In genomic region chr8:11249541-11250058, GRCm38 (mm10) we compare ENCODE assay signal across 8 mouse cellular contexts.
DNase-seq lines count a peak whose midpoint lies in the region; ATAC-seq lines count a peak whose summit lies in the region.

No protein-coding gene starts in this region.

- DNase-seq in intestine, embryonic 14.5 days (ENCODE audit: low spot score) = no peak
- DNase-seq in adrenal gland, postnatal 25 days = peak; percentile 49
- no peak for DNase-seq in thymus, postnatal 10 days (ENCODE audit: low spot score in 2 of 2)
- no peak for DNase-seq in yolk sac, embryonic 10.5 days (ENCODE audit: low spot score)

- H3K4me1 ChIP-seq in intestine, embryonic 14.5 days (replicated peaks; ENCODE audit: control insufficient read depth, insufficient read depth, low read length) = peaks cover 32% of the 10 kb centered on the region
- peaks cover 20% of the 10 kb centered on the region for H3K4me1 ChIP-seq in intestine, embryonic 15.5 days (replicated peaks)
- peaks cover 51% of the 10 kb centered on the region for H3K4me1 ChIP-seq in lung, embryonic 15.5 days

- peak overlapping the region; percentile 65; the same call in 1 of the 2 replicates for H3K27ac ChIP-seq in intestine, embryonic 14.5 days (ENCODE audit: low read depth)
- H3K27ac ChIP-seq in intestine, embryonic 15.5 days = no peak overlapping the region
- peak overlapping the region; percentile 83 for H3K27ac ChIP-seq in lung, embryonic 15.5 days

- H3K36me3 ChIP-seq in intestine, embryonic 14.5 days (ENCODE audit: control insufficient read depth, insufficient read depth, low read length) = peaks cover 16% of the 10 kb centered on the region
- no peaks in the 10 kb centered on the region for H3K36me3 ChIP-seq in intestine, embryonic 15.5 days
- H3K36me3 ChIP-seq in lung, embryonic 15.5 days = peaks cover 23% of the 10 kb centered on the region

- H3K9me3 ChIP-seq in intestine, embryonic 14.5 days (ENCODE audit: control insufficient read depth, low read length) = no peaks in the 10 kb centered on the region
- no peaks in the 10 kb centered on the region for H3K9me3 ChIP-seq in intestine, embryonic 15.5 days
- H3K9me3 ChIP-seq in lung, embryonic 15.5 days = no peaks in the 10 kb centered on the region

- no peak for ATAC-seq in intestine, embryonic 14.5 days (replicated peaks; ENCODE audit: low FRiP score, low TSS enrichment, low read depth)
- no peak for ATAC-seq in intestine, embryonic 15.5 days
- ATAC-seq in granulocyte monocyte progenitor cell, adult 5-6 weeks (replicated peaks; ENCODE audit: poor library complexity, severe bottlenecking) = peak; percentile 89
- no peak; the same call in 1 of the 2 replicates for ATAC-seq in lung, embryonic 15.5 days (ENCODE audit: borderline replicate concordance, extremely low read depth, low FRiP score, low TSS enrichment)
- ATAC-seq in CD4-positive, CD25-positive, alpha-beta regulatory T cell, adult 4 months = no peak

- H3K9ac ChIP-seq in intestine, embryonic 14.5 days (ENCODE audit: low read length) = no peak overlapping the region
- no peak overlapping the region for H3K9ac ChIP-seq in intestine, embryonic 15.5 days
- H3K9ac ChIP-seq in lung, embryonic 15.5 days = no peak overlapping the region

- H3K4me2 ChIP-seq in intestine, embryonic 14.5 days (ENCODE audit: low read length) = no peak overlapping the region
- no peak overlapping the region for H3K4me2 ChIP-seq in intestine, embryonic 15.5 days (replicated peaks)
- H3K4me2 ChIP-seq in lung, embryonic 15.5 days = no peak overlapping the region

- 73% methylated on average over 7 of the region's 7 CpGs for WGBS in intestine, embryonic 14.5 days
- WGBS in intestine, embryonic 15.5 days = 67% methylated on average over 7 of the region's 7 CpGs
- WGBS in lung, embryonic 15.5 days = 48% methylated on average over 7 of the region's 7 CpGs

- H3K4me3 ChIP-seq in intestine, embryonic 14.5 days (ENCODE audit: low read depth, low read length) = no peak overlapping the region
- H3K4me3 ChIP-seq in intestine, embryonic 15.5 days (replicated peaks) = no peak overlapping the region
- H3K4me3 ChIP-seq in lung, embryonic 15.5 days = no peak overlapping the region

- no peaks in the 10 kb centered on the region for H3K27me3 ChIP-seq in intestine, embryonic 14.5 days (replicated peaks; ENCODE audit: control insufficient read depth, insufficient read depth, low read length)
- H3K27me3 ChIP-seq in intestine, embryonic 15.5 days (replicated peaks) = no peaks in the 10 kb centered on the region
- no peaks in the 10 kb centered on the region for H3K27me3 ChIP-seq in lung, embryonic 15.5 days
